Mouse (Mus musculus) embryonic facial prominence, embryonic 15.5 days (tissue): ENCODE results near the gene Gm13278. TPM values are rescaled to one million over a fixed set of nuclear protein-coding genes. Genes with fewer than 3 reads are reported as not detected.
"Not testable (repeated sequence)": the region's sequence is repeated elsewhere in the genome, so short reads cannot be mapped to it uniquely, and the experiment has no call there.

Experiments used
- ATAC-seq: fragments of 200-750 bp; cut with Nextera tagmentation; 2 replicates; pipeline ENCODE4 v1.8.0; 2017; ENCODE audit warnings: low read depth, moderate TSS enrichment; ENCODE audit not compliant: insufficient number of reproducible peaks, low FRiP score, low TSS enrichment
- H3K27ac ChIP-seq: fragments of 300-500 bp; sonication (generic); replicated peaks from 2 replicates; pipeline ENCODE4 v1.5.1; 2015; ENCODE audit warnings: mild to moderate bottlenecking, inconsistent platforms
- H3K27me3 ChIP-seq: fragments of 300-500 bp; sonication (generic); 2 replicates; pipeline ENCODE4 v1.6.1; 2015; ENCODE audit warnings: inconsistent platforms
- H3K36me3 ChIP-seq: fragments of 300-500 bp; sonication (generic); 2 replicates; pipeline ENCODE4 v1.6.1; 2015; ENCODE audit warnings: mild to moderate bottlenecking, inconsistent platforms
- H3K4me1 ChIP-seq: fragments of 300-500 bp; sonication (generic); 2 replicates; pipeline ENCODE4 v1.6.1; 2015; ENCODE audit warnings: inconsistent platforms
- H3K4me2 ChIP-seq: fragments of 300-500 bp; sonication (generic); replicated peaks from 2 replicates; pipeline ENCODE4 v1.6.1; 2015; ENCODE audit warnings: mild to moderate bottlenecking, inconsistent platforms
- H3K4me3 ChIP-seq: fragments of 300-500 bp; sonication (generic); replicated peaks from 2 replicates; pipeline ENCODE4 v1.5.1; 2015; ENCODE audit warnings: mild to moderate bottlenecking, inconsistent platforms
- H3K9ac ChIP-seq: fragments of 300-500 bp; sonication (generic); 2 replicates; pipeline ENCODE4 v1.6.1; 2015; ENCODE audit warnings: inconsistent platforms
- H3K9me3 ChIP-seq: fragments of 300-500 bp; sonication (generic); replicated peaks from 2 replicates; pipeline ENCODE4 v1.6.1; 2016; ENCODE audit warnings: inconsistent platforms
- WGBS: fragments of 180-500 bp; shearing (Covaris S2); methylation state at CpG from one replicate; pipeline ENCODE4 v1.1.7; 2015; 5-methylcytosine and 5-hydroxymethylcytosine counted together
- polyA plus RNA-seq: library from polyadenylated mRNA; unstranded; fragments of >200 nt; fragmentation: Nextera tagmentation; extraction: Ambion mirVana; gene quantifications from 2 replicates; pipeline ENCODE4 v1.2.1, GENCODE M21; 2015

The Gm13278 gene
- polyA plus RNA-seq, result not detected in 2 replicates

DNA sequence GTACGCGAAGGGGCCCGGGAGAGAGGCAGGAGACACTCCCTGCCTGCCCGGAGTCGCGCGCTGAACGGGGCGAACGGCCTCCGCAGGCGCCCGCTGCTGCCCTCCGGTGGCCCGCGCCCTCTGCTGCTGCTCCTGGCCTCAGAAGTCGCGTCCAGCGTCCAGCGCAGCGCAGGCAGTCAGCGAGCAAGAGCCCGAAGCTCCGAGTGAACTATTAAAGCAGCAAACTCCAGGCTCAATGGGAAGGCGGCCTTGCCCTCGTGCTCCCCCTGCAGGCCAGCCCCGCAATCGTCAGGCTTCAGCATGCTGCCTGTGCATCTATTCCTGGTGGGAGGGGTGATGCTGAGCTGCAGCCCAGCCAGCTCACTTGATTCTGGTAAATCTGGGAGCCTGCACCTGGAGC, at the start of gene Gm13278:
Gene Gm13278 (plus strand): TSS at position 301 of the 400 bp plus-strand sequence.
- H3K27me3 ChIP-seq, H3K4me2 ChIP-seq, H3K4me3 ChIP-seq, ATAC-seq, H3K4me1 ChIP-seq, H3K27ac ChIP-seq, H3K36me3 ChIP-seq, H3K9ac ChIP-seq, H3K9me3 ChIP-seq: not testable (repeated sequence)
- no CpG with 5 or more reads among the region's 28 CpGs for WGBS

- Histone ChIP-seq H3K4me2 (no peak overlapping the region), H3K4me3 (no peak overlapping the region), H3K9me3 (no peaks in the 10 kb centered on the region), H3K4me1 (no peaks in the 10 kb centered on the region), H3K36me3 (no peaks in the 10 kb centered on the region), H3K27ac (no peak overlapping the region), H3K9ac (no peak overlapping the region), H3K27me3 (no peaks in the 10 kb centered on the region)
- no peak for ATAC-seq
- 59% methylated on average over 7 of the region's 7 CpGs for WGBS
These were observed 48.5 kb upstream of the Gm13278 start for GRCm38 (mm10) chr4:88742771-88743371.

- no peak overlapping the region for H3K27ac ChIP-seq
- 72% methylated on average over 3 of the region's 3 CpGs for WGBS
- ATAC-seq, result no peak
- H3K27me3 ChIP-seq, result no peaks in the 10 kb centered on the region
- H3K4me3 ChIP-seq, result no peak overlapping the region
- H3K9ac ChIP-seq, result no peak overlapping the region
- H3K36me3 ChIP-seq, result no peaks in the 10 kb centered on the region
- H3K4me1 ChIP-seq, result no peaks in the 10 kb centered on the region
- no peaks in the 10 kb centered on the region for H3K9me3 ChIP-seq
- H3K4me2 ChIP-seq, result no peak overlapping the region
These were observed 47.1 kb upstream of the Gm13278 start for GRCm38 (mm10) chr4:88744207-88744606.

- Histone ChIP-seq H3K9me3 (no peaks in the 10 kb centered on the region), H3K27ac (no peak overlapping the region), H3K4me1 (no peaks in the 10 kb centered on the region), H3K36me3 (no peaks in the 10 kb centered on the region), H3K9ac (no peak overlapping the region), H3K4me2 (no peak overlapping the region), H3K27me3 (no peaks in the 10 kb centered on the region), H3K4me3 (no peak overlapping the region)
- ATAC-seq, result no peak
- 29% methylated on average over 6 of the region's 6 CpGs for WGBS
These were observed 41.4 kb upstream of the Gm13278 start for GRCm38 (mm10) chr4:88749926-88750325.

DNA sequence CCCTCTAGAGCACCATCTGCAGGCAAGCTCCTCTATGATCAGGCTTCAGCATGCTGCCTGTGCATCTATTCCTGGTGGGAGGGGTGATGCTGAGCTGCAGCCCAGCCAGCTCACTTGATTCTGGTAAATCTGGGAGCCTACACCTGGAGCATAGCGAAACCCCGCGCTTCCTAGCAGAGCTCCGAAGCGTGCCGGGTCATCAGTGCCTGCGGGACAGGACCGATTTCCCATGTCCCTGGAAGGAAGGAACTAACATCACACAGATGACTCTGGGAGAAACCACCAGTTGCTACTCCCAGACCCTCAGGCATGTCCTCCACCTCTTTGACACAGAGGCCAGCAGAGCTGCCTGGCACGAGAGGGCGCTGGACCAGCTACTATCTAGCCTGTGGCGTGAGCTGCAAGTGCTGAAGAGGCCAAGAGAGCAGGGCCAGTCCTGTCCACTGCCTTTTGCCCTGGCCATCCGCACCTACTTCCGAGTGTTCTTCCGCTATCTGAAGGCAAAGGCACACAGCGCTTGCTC, 36.5 kb upstream of the Gm13278 start, which contains the start of gene Gm13271:
Gene Gm13271 (plus strand): TSS at position 51 of the 523 bp plus-strand sequence.
- not testable (repeated sequence) for H3K9me3 ChIP-seq, H3K27ac ChIP-seq, H3K4me3 ChIP-seq, H3K9ac ChIP-seq, H3K27me3 ChIP-seq, H3K4me2 ChIP-seq, H3K36me3 ChIP-seq, ATAC-seq, H3K4me1 ChIP-seq
- WGBS, result 71% methylated on average over 15 of the region's 15 CpGs

GRCm38 (mm10) chr4:88756581-88757513, 34.5 kb upstream of the Gm13278 start:
- Histone ChIP-seq H3K4me2 (peak overlapping the region; percentile 70), H3K27ac (peak overlapping the region; percentile 98), H3K4me3 (peak overlapping the region; percentile 56), H3K9ac (peak overlapping the region; percentile 70)
- not testable (repeated sequence) for H3K9me3 ChIP-seq, H3K36me3 ChIP-seq, ATAC-seq, H3K4me1 ChIP-seq, H3K27me3 ChIP-seq
- 8% methylated on average over 29 of the region's 31 CpGs for WGBS

DNA sequence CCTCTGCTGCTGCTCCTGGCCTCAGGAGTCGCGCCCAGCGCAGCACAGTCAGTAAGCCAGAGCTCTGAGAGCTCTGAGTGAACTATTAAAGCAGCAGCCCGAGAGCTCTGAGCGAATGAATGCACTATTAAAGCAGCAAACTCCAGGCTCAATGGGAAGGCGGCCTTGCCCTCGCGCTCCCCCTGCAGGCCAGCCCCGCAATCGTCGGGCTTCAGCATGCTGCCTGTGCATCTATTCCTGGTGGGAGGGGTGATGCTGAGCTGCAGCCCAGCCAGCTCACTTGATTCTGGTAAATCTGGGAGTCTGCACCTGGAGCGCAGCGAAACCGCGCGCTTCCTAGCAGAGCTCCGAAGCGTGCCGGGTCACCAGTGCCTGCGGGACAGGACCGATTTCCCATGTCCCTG, 33.7 kb upstream of the Gm13278 start:
- WGBS, result 0% methylated on average over 13 of the region's 21 CpGs
- ATAC-seq, result peak; percentile 99
- Histone ChIP-seq H3K4me2 (peak overlapping the region; percentile 70), H3K27ac (peak overlapping the region; percentile 98), H3K9ac (peak overlapping the region; percentile 70; the same call in 1 of the 2 replicates), H3K4me3 (peak overlapping the region; percentile 56)
- not testable (repeated sequence) for H3K4me1 ChIP-seq, H3K27me3 ChIP-seq, H3K36me3 ChIP-seq, H3K9me3 ChIP-seq

DNA sequence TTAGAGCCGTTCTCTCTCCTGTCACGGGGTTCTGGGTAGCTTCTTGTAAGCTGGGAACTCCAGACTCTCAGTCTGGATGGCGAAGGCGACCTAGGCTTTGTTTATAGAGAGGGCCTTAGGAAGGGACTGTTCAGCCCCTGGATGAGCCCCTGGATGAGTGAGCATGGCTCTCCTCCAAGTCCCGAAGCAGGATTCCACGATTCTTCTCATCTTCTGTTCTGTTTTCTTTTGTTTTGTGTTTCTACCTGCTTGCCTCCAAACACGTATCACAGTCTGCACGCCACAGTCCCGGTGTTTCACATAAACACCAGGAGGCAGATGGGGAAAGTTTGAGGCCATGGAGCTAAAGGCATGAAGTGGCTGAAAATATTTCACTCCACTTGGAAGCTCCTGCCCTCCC, 32.6 kb upstream of the Gm13278 start:
- not testable (repeated sequence) for ATAC-seq, H3K27me3 ChIP-seq, H3K4me1 ChIP-seq, H3K9ac ChIP-seq, H3K36me3 ChIP-seq, H3K4me2 ChIP-seq, H3K9me3 ChIP-seq, H3K27ac ChIP-seq, H3K4me3 ChIP-seq
- 86% methylated on average over 9 of the region's 9 CpGs for WGBS

GRCm38 (mm10) chr4:88759610-88760268, 31.6 kb upstream of the Gm13278 start, which contains the start of gene Gm13283:
Gm13283 (plus strand) TSS chr4:88760119.
- H3K27ac ChIP-seq, result peak within 1 kb of the TSS; percentile 84
- not testable (repeated sequence) for ATAC-seq, H3K9ac ChIP-seq, H3K27me3 ChIP-seq, H3K4me1 ChIP-seq, H3K9me3 ChIP-seq, H3K36me3 ChIP-seq
- peak within 1 kb of the TSS; percentile 55 for H3K4me2 ChIP-seq
- 13% methylated on average over 12 of the region's 14 CpGs for WGBS
- peak within 1 kb of the TSS; percentile 43 for H3K4me3 ChIP-seq

- H3K36me3 ChIP-seq, H3K9ac ChIP-seq, H3K9me3 ChIP-seq, H3K27me3 ChIP-seq, H3K4me1 ChIP-seq, ATAC-seq: not testable (repeated sequence)
- Histone ChIP-seq H3K4me2 (peak overlapping the region; percentile 55), H3K27ac (peak overlapping the region; percentile 84), H3K4me3 (peak overlapping the region; percentile 43)
- WGBS, result under 1% methylated on average over 26 of the region's 28 CpGs
These were observed 30.9 kb upstream of the Gm13278 start for GRCm38 (mm10) chr4:88760431-88760830.

DNA sequence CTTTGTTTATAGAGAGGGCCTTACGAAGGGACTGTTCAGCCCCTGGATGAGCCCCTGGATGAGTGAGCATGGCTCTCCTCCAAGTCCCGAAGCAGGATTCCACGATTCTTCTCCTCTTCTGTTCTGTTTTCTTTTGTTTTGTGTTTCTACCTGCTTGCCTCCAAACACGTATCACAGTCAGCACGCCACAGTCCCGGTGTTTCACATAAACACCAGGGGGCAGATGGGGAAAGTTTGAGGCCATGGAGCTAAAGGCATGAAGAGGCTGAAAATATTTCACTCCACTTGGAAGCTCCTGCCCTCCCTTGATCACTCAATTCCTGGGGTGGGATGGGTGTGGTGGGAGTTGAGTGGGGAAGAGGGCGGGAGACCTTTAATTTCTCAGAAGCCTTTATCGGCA, 29.6 kb upstream of the Gm13278 start:
- H3K36me3 ChIP-seq, H3K4me2 ChIP-seq, H3K4me1 ChIP-seq, H3K9ac ChIP-seq, H3K27me3 ChIP-seq, ATAC-seq, H3K27ac ChIP-seq, H3K9me3 ChIP-seq, H3K4me3 ChIP-seq: not testable (repeated sequence)
- 63% methylated on average over 6 of the region's 8 CpGs for WGBS
